Mouse (Mus musculus): ENCODE data around the gene Npy5r. TPM values are rescaled to one million over a fixed set of nuclear protein-coding genes. Genes with fewer than 3 reads are reported as not detected.

Gene Npy5r
- total RNA-seq (2023; ENCODE audit: inconsistent age), result not detected in 4 replicates

DNA sequence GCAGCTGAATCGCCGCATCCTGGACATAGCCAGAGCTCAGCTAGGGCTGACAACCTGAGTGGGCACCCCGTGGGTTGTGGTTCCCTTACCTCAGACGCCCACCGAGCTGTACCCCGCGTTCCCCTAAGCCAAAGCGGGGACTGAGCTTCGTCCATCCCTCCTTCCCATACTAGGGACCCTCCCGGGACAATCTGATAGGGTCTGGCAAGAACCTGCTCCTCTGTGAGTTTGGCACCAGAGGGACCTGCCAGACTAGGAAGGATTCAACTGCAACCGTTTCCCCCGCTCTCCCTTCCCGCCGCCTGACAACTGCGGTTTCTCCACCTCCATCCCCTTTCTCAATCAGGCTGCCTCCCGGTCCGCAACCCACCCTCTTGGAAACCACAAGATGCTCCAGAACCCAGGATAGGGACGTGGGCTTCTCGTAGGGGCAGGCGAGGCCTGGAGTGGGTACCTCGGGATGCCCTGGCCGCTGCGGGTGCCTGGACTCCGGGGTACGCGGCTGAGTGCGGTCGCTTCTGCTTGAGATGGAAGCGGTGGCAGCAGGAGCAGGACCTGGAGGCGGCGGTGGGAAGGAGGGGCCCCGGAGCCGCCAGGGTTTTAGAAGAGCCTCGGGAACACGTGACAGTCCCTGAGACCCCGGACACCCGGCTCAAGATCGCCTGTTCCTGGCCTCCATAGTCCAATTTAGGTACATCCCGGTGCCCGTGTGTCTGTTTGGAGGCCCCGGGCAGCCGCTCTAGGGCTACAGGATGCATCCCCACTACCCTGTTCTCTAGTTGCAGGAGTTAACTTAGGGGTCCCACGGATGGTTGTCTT lies at the start of gene Npy5r:
Gene Npy5r, minus strand, starts transcription at position 618 of the 819 bp plus-strand sequence.

DNA sequence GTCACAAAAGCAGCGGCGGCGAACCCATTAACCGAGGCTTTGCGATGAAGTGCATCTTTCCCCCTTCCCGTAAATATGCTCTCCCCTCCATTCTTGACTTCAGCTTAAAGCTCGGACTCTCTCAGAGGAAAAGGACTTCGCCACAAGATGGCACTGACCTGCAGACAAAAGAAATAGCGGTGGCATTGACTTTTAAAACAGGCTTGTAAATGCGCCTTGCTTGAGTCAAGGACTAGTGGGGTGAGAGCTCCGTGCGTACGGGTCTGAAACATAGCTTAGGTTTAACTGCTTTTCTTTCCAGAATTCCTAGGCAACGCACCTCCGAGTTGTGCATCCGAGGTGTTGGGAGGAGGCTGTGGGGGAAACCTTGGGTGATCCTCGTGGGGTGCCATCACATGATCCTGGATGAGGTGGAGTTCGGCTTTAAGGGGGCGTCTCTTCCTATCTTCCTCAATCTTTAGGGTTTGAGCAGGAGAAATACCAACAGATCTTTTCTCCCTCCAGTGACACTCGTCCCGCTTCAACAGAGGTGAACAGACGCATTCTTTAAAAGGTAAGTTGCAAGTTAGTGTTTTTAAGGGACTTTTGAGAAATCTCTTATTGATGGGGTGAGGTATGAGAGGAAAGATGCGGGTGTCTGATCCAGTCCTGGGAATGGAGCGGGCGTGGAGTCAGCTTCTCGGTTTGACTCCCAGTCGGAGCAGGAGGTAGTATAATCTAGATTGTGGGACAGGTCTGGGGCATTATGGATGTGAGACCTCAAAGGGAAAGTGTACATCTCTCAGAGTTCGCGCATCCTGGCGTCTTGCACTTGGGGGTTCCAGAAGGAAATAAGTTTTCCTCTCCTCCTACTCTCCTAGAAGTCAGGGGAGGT lies 9.3 kb upstream of the Npy5r start, which contains the start of gene Npy1r:
Gene Npy1r, plus strand, starts transcription at position 223 of the 874 bp plus-strand sequence.

Other genes starting within 250 kb of the Npy5r start
- 22.2 to 25.0 TPM (median 23.0 TPM) in 4 replicates for gene Tma16, start 201.6 kb downstream of the Npy5r start, total RNA-seq (2023; ENCODE audit: inconsistent age)
- not detected in 4 replicates for gene Tktl2, start 176.4 kb downstream of the Npy5r start, total RNA-seq (2023; ENCODE audit: inconsistent age)
- 0.15 to 0.18 TPM in 2 of 4 replicates, not detected in the others for gene Npy1r, start 9.1 kb upstream of the Npy5r start, total RNA-seq (2023; ENCODE audit: inconsistent age)
- gene Naf1, start 172.1 kb upstream of the Npy5r start, total RNA-seq (2023; ENCODE audit: inconsistent age), result 15.3 to 17.2 TPM (median 15.5 TPM) in 4 replicates

Data from B cell, adult (primary cell).